Mouse (Mus musculus) kidney, adult 11 months (tissue): ENCODE data around the gene Gzma.

Source experiments
- DNase-seq: peaks from one replicate; pipeline ENCODE4 v3.0.0; 2022

The Gzma gene

GRCm38 (mm10) chr13:113100879-113101278 lies at the start of gene Gzma:
TSS of gene Gzma (minus strand) at chr13:113100981.
- no peak for DNase-seq

DNA sequence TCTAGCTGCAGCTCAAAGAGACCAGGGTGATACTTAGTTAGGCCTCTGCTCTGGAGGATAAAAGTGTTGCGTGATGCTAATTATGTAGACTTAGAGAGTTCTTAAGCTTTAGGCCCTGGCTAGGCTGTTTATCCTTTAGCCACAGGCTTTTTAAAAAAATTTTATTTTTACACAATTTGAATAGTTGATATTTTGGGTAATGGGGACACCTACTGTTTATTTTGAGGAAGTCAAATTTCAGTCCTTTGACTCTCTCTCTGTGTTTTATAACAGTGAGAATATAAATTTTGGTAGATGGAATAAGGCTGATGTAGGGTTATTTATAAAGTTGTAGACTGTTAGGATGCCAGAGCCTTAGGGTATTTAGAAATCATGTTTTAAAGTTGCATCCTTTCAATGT lies 38.8 kb upstream of the Gzma start:
- no peak for DNase-seq

- no peak for DNase-seq
These were observed 29.2 kb upstream of the Gzma start for GRCm38 (mm10) chr13:113129974-113130373.

- no peak for DNase-seq
These were observed 20.5 kb upstream of the Gzma start for GRCm38 (mm10) chr13:113121326-113121725.

DNA sequence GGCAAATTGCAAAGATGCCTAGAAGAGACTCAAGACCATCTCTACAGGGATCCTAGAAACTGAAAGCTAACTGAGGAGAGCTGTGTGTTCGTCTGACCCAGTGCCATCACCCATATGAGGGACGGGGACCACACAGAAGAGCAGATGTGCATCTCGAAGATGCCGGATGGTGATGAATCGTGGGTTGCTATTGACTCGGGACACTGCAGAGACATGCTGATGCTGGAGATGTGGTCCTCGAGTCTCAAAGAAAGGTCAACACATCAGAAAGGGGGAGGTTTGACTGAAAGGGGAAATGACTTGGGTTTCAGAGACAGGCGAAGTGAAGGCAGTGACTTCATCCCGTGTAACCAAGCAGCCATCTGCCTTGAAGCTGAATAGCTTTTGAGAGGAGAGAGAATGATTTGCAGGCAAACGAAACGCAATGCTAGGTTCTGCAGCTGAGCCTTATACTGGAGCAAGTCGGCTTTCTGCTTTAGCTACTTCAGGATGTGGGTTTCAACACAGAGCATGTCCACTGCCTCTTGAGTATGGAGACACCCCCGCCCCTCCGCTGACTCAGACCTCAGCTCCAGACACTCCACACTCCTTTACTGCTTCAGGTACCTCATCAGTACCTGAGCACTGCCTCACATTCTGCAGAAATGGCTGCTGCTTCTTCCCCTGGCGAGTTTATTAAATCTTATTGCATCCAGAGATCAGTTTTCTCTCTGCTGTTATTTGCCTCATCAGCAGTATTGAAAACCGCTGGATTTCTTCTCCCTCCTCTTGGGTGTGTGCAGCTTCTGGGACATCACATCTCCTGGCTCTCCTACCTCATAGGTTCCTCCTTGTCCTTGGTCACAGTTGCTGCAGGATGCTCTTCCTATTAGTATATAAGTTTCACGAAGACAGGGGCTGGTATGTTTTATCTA lies 19.8 kb upstream of the Gzma start:
- no peak for DNase-seq

DNA sequence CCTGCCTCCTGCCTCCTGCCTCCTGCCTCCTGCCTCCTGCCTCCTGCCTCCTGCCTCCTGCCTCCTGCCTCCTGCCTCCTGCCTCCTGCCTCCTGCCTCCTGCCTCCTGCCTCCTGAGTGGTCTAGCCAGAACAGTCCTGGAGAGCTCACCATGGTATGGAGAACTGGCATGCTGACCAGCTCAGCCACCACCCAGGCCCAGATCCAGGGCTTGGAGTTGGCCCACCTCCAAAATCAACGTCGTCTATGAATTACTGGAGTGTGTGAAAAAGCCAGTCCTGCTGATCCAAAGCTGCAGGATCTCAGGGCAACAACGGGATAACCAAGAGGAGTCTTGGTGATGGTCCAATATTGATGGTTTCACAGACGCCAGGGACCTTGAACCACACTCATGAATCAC lies 18.2 kb upstream of the Gzma start:
- no peak for DNase-seq

GRCm38 (mm10) chr13:113104759-113105158 lies 4.0 kb upstream of the Gzma start:
- no peak for DNase-seq

DNA sequence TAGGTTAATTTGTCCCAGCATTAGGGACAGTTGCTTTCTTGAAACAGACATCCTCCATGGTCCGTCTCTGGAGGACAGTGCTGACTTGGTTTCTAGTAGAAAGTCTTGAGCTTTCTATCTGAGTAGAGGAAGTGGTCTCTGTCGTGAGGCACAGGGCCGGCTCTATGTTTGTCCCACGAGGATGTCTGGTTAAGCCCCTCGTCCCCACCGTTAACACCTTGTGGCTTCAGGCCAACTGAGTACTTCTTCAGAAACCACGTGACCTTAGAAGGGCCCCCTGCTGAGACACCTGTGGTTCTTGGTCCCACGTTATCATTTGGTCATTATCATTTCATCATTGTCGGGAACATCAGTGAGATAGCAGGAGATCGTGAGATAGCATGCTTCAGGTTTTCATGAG lies 1.0 kb upstream of the Gzma start:
- no peak for DNase-seq

GRCm38 (mm10) chr13:113098406-113098805 lies 2.4 kb downstream of the Gzma start:
- no peak for DNase-seq

- no peak for DNase-seq
These were observed 3.8 kb downstream of the Gzma start for GRCm38 (mm10) chr13:113097011-113097410.

- DNase-seq: no peak
These were observed 6.2 kb downstream of the Gzma start for GRCm38 (mm10) chr13:113094618-113095017.

DNA sequence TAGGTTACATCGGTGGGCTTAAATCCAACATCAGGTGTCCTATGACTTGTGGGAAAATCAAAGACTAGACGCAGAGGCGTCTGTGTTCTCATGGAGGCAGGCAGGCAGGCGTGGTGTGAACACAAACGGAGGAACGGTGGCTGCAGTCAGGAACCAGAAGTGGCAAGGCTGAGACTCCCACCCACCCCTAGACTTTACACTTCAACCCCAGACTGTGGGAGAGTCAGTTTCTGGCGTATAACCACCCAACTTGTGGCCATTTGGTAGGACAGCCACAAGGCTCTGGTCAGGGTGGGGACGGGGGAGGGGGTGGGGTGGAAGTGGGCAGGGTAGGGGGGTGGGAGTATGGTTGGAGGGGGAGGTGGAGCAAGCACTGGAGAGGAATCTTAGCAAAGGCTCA lies 10.3 kb downstream of the Gzma start:
- DNase-seq: no peak

DNA sequence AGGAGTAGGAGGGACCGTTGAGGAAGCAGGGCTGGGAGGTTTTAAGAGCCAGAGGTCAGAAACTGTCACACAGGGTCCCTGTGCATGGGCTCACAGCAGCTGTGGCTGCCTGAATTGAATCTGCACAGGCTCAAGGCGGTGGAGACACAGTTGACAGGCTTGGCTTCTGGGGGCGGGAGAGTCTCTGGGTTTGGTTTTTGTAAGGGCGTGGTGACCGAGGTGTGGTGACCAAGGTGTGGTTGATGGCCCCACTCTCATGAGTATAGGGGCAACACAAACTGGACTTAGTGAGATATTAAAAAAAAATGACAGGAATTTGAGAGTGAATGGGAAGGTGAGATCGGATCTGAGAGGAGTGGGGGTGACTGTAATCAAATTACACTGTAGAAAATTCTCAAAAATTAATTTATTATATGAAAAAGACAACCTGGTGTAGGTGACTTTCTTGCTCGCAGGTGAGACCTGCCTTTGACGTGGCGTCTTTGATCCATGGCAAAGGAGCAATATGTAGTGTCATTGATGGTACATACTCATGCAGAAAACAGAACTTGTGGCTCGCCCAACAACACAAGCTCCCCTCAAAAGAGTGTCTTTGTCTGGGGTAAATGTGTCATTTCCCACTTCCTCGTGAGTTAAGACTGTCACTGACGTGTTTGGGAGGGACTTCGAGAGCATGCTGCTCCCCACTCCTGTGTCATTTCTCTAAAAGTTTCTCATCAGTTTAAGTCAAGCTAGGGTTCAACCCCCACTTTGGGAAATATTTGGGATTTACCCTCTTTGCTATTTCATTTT lies 13.4 kb downstream of the Gzma start:
- no peak for DNase-seq

GRCm38 (mm10) chr13:113084732-113085131 lies 16.0 kb downstream of the Gzma start:
- DNase-seq: no peak

DNA sequence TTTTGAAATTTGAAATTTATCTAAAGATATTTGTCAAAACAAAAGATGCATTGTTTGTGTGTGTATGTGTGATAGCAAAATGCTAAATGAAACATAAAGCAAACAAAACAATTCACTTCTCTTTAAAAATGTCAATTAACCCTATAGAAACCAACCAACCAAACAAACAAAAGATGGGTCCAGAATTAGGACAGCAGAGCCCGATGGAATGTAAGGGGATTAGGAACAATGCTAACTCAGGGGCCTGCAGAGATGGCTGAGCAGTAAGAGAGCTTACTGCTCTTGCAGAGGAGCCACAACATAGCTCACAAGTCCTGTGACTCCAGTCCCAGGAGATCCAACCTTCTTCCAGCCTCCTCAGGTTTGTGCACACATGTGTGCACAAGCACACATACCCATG lies 18.7 kb downstream of the Gzma start:
- DNase-seq: no peak

GRCm38 (mm10) chr13:113079021-113079420 lies 21.8 kb downstream of the Gzma start:
- DNase-seq: no peak

GRCm38 (mm10) chr13:113064542-113064941 lies 36.2 kb downstream of the Gzma start:
- no peak for DNase-seq

DNA sequence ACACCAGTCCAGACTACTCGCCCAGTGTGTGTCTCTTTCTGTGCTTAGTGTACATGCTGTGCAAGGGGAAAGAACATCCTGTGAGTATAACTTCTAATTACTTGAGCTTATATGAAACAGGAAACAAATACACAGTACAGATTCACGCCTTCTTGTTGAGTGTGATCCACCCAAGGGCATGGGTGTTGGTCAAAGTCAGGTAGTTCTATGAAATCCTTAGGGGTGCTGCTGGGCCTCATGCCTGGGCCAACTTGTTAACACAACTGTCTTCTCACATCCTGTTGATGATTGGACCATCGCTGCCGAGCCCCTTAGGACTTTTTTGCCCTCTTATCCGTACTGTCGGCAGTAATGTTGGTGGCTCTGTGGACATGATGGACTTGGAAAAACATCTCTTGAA lies 39.0 kb downstream of the Gzma start:
- DNase-seq: no peak

DNA sequence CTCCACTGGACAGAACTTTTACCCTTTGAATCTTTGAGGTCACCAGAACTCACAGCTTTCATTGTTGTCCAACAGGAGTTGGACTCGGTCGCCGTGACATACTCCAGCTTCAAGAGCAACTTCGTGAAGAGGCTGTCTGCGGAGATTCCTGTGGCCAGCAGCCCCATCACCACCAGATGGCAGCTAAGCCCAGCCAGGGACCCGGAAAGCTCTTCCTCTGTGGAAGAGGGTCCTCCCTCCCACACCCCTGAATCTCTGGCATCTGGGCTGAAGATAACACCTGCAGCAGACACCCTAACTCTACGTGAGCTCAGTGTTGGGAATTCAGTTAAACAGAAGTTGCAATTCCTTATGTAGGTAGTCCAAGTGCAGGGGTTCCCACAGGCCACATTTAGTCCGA lies 45.0 kb downstream of the Gzma start:
- no peak for DNase-seq

DNA sequence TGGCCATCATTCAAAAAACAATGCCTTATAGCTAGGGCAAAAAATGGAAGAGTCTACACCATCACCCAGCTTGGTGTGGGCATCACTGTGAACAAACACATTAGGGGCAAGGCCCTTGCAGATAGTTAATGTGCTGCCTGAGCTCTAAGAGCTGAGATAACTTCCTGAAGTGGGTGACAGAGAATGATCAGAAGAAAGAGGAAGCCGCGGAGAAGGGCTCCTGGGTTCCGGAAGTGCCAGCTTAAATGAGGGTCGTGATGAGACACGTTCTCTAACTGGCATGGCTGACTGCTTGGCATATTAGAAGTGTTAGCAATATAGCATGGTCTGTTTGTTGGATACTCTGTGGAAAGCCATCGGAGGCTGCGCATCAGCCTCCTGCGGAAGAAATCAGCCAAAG lies 46.6 kb downstream of the Gzma start:
- no peak for DNase-seq

DNA sequence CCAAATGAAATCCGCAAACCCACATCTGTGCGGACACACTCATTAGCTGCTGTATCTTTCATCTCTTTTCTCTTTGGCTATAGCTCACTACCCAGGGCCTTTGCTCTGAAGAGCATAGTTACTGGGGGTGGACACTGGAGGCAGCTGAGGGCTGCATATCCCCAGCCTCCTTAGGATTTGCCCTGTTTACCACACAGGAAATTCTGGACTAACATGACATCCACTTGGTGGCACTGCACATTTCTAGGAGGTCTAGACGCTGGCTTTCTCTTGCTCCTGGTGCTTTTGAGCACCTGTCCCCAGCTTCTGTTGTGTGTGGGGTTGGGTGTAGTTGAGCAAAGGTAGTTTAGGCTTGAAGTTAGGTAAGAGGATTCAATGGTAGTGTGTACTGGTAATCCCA lies 53.1 kb downstream of the Gzma start:
- DNase-seq: no peak

DNA sequence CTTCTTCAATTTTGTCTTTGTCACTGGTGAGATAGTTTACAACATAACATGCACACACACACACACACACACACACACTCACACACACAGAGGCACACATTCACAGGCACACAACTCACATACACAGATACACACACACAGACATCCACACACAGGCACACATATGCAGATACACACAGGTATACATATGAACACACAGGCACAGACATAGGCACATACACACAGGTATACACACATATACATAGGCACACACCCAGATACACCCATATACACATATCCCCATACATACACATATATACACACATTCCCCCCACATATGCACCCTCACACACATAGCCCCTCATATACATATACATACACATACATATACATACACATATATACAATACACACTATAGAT lies 53.8 kb downstream of the Gzma start:
- DNase-seq: no peak

DNA sequence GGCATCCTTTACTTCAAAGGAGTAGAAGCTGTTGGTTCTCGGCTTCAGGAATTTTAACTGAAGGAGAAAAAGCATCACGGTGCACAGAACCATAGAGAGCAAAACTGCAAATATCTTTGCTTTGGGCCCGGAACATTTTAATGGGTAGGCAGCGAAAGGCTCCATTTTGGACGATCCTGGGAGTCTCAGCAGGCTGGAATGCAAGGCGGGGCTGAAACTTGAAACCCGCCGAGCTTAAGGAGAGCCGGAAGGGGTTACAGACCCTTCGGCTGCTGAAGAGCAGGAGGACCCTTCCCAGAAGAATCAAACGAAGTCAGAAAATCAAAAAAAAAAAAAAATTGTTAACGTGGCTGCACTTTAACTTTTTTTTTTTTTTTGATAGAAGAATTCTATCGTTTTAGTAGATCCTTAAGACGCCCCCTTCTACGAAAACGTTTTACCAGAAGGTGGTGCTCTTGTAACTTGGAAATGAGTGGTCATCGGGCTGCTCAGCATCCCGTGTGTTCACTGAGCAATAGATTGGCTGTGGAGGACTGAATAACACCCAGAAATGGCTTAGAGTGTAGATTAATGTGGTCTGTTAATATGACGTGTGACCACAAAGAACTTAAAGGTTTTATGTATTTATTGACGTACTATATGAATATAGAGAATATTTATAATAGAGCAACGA lies 54.4 kb downstream of the Gzma start, which contains the start of gene Gpx8:
TSS of gene Gpx8 (minus strand) at position 200 of the 673 bp plus-strand sequence.
- DNase-seq: peak; percentile 39
